Mouse (Mus musculus) megakaryocyte progenitor cell, adult 5-6 weeks (primary cell): Measurements from ENCODE around the gene Tecpr2. TPM values are rescaled to one million over a fixed set of nuclear protein-coding genes. Genes with fewer than 3 reads are reported as not detected.
A peak's percentile ranks its signal among the peaks of the same experiment; 100 is the strongest.
"Not testable (repeated sequence)": the region's sequence is repeated elsewhere in the genome, so short reads cannot be mapped to it uniquely, and the experiment has no call there.

Experiments
- ATAC-seq: replicated peaks from 2 replicates; pipeline ENCODE4 v1.8.0; 2016; ENCODE audit warnings: mild to moderate bottlenecking, moderate TSS enrichment, inconsistent platforms; ENCODE audit not compliant: poor library complexity
- total RNA-seq, 2 experiments: library from RNA; stranded (forward) in 1 of 2; stranded (reverse) in 1 of 2; fragments of 157-497, 149-512 nt in 1 of 2; fragments of 200-1000 nt in 1 of 2; gene quantifications; 2 replicates each; pipeline versions ENCODE4 v1.2.3 to v1.2.4; 2015 to 2017

Tecpr2 gene
- 4.7 and 5.0 TPM in 2 replicates for total RNA-seq (2015)
- total RNA-seq (2017): 6.8 and 7.4 TPM in 2 replicates

DNA sequence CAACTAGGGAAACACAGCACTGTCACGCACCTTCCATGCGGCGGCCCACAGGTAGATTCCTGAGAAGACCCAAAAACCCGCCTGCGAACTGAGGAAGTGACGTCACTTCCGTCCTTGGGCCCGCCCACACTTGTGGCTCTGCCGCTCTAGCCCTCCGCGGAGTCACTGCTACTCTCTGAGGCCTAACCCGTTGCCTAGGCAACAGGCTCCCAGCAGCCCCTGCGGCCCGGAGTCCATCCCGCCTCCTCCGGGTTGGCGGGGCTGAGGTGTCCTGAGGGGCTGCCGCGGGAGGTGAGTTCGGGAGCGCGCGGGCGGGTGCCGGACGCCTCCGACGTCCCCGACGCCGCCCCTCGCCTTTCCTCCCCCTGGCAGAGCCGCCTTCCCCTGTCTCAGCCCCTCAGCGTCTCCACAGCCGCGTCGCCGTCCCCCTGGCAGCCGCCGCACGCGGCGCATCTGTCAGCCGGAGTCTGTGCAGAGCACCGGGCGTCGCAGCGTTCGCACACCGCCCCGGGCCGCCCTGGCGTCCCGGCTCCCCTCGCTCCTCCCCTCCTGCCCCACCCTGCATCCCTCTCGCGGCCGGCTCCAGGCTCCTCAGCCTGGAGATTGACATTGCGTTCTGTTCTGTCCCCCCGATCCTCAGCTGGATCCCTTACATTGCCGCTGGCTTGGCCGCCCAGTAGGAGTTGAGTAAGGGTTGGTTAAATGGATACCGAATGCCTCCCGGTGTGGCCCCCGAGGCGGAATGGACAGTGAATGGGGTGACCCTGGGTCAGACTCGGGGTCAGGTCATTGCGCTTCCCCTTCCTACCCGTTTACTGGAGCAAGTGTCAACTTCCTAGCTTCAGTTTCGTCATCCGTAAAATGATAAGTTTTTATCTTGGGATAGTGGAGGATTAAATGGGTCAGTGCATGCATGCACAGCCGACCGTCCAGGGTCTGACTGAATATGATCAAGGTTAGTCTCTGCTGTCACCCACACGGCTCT, at the start of gene Tecpr2, which contains the start of gene Cinp:
TSS of gene Tecpr2 (plus strand) at position 229 of the 985 bp plus-strand sequence.
TSS of gene Cinp (minus strand) at position 110 of the 985 bp plus-strand sequence.
- peak; percentile 94 for ATAC-seq

DNA sequence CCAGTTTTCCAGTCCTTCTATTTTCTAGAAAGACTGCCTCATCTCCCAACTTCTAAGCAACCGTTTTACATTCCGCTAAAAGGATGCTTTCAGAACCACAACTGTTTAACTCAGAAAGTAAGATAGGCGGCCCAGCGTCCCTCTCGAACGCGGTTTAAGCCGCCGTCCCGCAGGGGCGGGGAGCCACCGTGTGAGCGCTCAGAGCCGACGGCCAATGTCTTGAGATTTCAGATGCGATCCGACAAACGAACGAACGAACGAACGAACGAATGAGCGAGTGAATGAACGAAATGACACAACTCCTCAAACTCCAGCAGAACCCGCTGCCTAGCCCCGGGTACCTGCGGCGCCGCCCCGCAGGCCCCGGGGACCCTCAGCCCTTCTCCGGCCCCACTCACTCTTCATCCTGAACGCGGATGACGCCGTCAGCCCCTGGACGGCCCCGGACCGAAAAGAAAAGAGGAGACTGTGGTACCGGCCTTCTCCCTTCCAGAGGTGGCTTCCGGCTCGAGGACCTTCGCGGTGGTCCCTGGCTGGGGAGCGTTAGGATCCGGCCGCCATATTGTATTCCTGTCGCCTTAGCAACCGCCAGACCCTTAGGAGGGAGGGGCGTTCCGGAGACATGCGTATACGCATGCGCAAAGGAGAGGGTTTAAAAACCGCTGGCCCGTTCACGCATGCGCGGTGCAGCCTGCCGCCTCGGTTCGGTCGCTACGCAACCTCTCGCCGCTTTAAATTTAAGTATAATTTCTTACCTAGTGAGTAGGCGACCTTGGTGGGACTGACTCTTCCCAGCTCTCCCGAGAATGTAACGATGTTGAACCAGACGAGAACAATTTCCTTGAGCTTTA, 48.5 kb upstream of the Tecpr2 start, which contains the start of gene Mok:
TSS of gene Mok (minus strand) at position 592 of the 851 bp plus-strand sequence.
- peak; percentile 37 for ATAC-seq

DNA sequence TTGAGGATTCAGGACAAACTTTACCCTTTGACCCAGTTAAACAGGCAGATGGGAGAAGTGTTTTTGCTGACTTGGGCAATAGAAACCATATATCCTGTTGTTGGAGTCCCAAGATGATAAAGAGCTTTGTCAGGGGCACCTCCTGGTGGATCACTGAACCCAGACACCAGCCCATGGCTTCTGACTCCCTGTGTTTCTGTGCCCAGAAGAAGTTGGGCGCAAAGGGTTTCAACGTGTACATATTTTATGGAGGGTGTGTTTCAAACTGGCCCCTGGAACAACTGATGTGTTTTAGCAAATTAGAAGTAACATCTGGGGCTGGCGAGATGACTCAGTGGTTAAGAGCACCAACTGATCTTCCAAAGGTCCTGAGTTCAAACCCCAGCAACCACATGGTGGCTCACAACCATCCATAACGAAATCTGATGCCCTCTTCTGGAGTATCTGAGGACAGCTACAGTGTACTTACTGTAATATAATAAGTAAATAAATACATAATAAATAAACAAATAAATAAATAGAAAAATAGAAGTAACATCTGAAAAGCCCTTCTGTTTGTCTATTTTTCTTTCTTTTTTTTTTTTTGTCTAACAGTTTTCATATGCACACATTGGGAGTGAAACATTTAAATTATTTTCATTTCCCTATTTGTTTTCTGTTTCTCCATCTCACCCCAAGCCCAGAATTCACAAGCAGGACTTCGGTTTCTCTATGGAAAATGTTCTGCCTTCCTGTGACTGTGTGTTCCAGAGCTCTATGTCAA, 47.2 kb upstream of the Tecpr2 start:
- no peak for ATAC-seq

DNA sequence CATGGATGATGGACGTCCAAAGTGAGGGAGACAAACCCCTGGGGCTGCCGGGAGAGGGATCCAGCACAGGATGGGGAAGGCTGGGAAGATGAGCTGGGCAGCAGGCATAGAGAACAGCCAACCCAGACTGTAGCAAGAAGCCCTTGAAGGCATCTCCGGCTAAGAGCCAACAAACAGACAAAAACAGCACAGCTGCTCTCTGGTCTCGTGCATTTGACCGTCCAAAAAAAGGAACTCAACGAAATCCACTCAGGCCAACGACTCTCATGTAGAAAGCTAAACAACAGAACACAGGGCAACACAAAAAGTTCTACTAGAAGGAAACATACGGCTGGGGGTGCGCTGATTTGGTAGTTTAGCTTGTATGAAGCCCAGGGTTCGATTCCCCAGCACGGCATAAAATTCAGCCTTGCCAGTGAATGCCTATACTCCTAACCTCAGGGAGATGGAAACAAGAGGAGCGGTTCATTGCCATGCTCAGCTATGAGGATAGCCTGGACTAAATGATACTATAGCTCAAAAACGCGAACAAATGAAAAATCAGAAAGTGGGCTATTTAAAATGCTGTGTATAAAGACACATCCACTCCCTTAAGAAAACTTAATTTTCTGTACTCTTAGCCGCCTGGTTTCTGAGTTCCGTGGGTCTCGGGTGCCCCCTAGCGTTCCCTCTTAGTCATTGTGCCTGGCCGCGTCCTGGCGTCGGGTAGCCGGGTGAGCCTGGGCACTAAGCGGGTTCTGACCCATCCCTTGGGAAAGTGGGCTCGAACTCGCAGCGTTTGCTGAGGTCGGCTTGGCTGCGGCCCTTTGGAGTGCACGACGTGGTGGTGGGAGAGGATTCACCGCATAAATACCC, 45.6 kb upstream of the Tecpr2 start:
- peak; percentile 58 for ATAC-seq

DNA sequence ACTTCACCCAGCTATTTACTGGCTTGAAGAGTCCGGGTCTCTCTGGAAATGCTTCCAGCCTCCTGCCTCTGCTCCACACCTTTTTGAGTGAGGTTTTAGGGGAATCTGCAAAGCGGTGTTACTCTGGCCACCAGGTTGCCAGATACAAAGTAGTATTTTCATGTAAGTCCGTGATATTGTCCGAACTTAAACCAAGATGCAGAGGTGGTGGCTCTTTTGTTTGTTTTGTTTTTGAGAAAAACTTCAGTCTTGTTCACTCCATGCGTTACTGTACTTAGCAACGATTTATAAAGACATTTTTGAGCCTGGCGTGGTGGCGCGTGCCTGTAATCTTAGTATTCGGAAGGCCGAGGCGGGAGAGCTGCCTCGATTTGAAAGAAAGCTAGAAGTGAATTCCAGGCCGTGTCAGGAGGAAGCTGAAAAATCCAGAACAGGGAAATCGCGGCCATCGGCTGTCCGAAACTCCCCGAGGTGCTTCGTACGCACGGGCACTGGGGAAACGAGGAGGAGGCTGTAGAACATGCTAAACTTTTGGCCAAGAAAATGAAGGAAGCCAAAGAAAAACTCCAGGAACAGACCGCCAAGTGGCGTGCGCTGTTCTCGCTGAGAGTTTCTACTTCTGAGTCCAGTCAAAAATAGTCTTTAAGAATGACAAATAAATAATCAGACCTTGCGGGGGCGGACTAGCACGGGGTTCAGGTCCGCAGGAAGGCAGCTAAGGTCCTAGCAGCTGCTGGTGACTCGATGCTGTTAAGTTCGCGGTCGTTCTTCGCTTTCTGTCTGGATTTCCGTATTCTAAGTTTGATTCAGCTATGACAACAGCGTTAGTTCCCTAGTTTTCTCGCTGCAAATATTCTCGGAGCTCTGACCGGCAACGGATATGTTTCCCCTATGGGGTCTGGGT, 44.6 kb upstream of the Tecpr2 start:
- peak; percentile 30 for ATAC-seq

DNA sequence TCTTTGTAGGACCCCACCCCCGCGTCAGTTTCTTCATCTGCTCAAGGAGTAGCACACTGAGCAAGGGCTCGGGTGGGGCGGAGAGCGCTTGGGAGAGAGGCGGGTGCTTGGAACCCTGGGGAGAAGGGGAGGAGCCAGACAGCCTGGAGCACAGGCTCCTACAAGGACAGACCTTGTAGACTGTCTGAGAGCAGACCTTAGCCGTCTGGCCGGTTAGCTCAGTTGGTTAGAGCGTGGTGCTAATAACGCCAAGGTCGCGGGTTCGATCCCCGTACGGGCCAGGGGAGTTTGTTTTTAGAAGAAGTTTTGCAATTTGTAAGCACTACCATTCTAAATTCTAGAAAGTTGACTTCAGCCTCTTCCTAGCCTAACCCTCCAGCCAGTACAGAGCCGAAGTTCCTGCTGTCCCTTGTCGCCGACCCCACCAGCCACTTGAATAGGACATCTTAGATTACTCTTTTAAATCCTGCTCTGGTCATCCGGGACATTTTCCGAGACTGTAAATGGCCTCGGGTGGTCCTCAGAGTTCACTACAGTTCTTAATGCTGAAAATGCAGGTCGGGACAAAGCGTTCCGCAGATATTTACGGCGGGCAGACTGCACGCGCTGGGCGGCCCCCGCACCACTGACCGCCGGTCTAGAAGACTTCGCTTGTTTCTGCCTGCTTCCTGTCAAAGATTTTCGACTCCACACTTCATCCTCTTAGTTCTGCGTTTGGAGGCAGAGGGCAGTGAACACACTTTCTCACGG, 43.8 kb upstream of the Tecpr2 start:
- peak; percentile 71 for ATAC-seq

DNA sequence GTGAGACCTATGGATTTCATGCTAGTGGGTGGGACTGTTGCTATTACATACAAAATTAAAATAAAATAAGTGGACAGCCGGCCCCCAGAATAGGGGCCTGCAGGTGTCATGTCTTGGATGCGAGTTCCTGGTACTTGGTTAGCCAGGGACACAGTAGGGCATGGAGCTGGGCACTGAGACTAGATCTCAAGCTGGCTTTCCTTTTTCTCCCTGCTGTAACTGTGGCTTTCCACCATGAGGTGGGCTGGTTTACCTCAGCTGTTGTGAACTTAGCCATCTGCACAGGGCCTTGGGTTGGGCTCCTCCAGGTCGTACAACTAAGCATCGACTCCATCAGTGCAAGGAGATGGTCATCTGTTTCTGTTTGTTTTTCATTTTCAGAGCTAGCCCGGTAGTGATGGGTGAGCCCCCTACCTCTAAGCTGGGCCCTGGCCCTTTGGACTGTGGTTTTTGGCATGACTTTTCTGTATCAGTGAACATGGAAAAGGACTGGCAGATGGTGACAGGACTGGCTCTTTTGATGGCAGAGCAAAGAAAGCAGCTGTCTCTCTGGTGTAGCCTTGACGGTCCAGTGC, 42.8 kb upstream of the Tecpr2 start:
- no peak for ATAC-seq

DNA sequence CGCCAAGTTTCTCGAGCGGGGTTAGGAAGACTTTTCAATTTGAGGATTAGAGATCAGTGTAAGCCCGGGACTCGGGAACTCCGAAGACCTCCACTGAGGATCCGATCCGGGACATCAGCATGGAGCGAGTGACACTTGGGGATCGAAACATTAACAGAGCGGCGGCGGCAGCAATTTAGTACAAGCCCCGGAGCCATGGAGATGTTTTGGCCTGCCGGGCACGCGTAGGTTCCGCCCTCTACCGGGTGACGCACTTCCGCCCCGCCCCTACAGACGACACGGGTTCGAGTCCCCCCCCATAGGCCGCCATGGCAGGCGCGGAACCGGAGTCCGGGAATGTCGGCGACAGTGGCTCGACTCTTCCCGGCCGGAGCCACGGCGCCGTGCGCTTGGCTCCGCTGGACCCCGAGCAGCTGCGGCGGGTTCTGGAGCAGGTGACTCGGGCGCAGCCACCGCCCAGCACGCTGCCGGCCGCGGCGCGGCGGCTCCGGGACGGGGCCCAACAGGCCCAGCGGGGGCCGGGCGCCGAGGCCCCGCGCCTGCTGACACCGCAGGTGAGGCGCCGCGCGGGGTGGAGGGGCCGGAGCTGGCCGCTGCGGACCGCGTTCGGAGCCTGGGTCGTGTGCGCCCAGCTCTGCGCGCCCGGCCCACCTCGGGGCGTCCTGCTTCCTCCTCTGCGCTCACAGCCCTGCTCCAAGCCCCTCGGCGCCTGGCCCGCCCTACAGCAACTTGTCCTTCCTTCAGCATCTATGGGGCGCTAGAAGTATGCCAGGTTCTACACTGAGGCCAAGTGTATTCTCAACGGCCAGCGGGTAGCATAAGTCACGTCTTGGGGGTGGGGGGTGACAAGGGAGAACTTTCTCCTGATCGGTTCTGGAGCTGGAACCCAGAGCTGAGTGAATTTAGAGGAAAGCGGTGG, 38.8 kb upstream of the Tecpr2 start, which contains the start of gene Zfp839:
TSS of gene Zfp839 (plus strand) at position 244 of the 919 bp plus-strand sequence.
- ATAC-seq: peak; percentile 56

DNA sequence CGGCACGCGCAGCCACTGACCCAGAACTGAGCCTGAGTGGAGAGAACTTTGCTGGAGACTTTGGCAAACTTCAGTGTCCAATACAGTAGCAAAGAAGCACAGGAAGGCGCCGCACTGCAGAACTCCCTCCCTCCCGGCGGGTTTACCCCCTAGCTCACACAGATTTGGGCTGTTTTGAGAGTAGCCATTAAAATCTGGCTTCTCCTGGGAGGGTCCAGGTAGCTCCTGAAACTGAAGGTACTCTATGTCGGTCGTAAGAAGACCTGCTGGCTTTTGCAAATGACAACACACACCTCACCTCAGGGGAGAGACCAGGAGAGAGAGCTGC, 38.2 kb upstream of the Tecpr2 start:
- no peak for ATAC-seq

DNA sequence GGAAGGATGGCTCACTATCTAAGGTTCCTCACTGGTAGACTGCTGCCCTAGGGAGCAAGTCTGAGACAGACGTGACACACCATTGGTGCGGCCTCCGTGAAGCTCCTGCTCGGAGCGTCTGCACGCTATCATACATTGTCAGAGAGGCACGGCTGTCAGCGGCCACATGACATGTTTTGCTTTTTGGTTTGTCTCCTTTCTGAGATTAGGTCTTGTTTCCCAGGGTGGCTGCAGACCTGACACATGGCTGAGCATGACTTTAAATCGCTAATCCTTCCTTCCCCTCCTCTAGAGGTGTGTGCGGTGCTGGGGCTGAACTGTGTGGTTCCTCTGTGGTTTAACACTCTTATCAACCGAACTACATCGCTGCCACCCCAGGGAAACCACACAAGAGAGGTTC, 37.6 kb upstream of the Tecpr2 start:
- peak; percentile 55 for ATAC-seq

DNA sequence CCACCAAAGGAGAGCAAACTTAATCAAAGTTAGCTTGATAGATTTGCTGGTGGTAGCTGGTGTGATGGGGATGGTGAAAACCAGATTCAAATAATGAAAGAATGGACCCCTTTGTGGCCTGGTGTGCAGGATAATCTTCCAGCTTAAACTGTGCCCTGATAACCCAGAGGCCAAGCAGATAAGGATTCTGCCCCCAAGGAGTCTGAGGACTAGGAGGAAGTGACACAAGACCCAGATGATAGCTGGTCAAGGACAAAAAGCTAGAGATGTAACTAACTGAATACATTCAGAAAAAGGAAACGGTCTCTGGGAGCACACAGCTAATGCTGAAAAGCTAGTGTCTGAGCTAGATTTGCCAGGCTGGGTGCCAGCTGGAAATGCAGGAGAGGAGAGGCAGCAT, 37.1 kb upstream of the Tecpr2 start:
- ATAC-seq: no peak

DNA sequence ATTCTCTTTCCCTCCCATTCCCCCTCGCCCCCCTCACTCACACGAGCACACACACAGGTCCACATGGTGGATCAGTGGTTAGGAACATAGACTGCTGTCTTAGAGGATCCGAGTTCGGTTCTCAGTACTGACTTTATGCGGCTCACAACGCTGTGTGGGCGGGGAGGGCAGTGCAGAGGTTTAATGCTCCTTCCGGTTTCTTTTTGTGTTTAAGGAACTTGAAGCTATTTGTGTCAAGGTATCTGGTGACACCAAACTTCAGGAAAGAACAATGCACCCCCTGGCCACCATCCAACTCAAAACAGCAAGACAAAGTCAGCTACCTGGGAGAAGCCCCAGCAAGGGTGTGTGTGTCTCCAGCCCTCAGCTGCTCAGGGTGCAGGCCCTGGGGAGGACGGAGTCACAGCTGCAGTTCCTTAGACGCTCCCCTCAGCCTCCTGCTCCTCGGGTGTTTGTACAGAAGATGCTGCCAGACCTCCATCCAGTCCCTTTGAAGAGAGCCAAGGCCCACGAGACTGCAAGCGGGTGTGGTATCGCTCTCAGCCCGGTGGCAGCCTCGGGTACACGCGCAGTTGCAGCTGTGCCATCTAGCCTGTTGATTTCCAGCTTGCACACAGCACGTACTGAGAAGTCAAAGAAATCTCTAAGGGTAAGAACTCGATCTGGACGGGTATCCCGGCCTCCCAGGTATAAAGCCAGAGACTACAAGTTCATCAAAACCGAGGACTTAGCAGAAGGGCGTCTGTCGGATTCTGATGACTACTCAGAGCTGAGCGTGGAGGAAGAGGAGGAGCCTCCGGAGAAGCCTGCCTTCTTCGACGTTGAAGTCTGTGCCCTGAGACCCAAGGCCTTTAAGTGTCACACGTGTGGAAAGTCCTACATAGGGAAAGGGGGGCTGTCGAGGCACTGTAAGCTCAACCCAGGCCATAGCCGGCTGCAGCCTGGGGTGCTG, 34.0 kb upstream of the Tecpr2 start:
- ATAC-seq: 0 out of 2 replicates have a peak, but pooled peaks have one; percentile 4

DNA sequence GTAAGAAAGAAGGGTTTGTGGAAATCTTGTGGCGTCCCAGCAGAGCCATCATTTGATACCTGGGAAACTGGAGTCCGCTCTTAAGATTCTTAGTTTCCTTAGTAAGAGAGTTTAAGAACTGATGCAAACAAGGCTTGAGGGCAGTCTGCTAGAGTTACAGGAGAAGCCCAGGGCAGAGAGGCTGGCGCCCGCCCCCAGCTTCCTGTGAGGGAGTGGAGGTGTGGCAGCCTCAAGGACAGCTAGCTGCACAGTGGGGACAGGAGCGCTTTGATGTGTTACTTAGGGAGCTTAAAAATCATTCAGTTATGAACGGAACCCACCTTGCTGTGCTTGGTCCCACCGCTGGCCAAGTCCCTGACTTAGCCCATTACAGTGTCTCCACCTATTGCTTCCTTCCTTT, 31.9 kb upstream of the Tecpr2 start:
- peak; percentile 53 for ATAC-seq

DNA sequence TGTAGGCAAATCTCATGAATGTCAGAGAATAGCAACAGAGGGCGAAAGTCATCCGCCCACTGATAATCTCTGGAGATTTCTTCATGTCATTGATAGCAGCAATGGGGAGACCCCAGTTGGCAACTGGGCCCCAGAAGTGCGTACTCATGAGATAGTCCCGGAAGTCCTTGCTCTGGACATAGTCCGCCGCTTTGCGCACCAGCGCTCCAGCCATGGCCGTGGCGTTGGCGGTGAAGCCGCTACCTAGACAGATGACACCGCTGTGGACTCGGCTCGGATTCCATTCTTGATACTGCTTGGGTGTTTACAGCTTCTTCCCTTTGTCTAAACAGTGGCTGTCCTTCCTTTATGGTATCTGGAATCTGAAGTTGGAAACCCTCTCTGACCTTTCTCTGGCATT, 30.4 kb upstream of the Tecpr2 start:
- not testable (repeated sequence) for ATAC-seq

DNA sequence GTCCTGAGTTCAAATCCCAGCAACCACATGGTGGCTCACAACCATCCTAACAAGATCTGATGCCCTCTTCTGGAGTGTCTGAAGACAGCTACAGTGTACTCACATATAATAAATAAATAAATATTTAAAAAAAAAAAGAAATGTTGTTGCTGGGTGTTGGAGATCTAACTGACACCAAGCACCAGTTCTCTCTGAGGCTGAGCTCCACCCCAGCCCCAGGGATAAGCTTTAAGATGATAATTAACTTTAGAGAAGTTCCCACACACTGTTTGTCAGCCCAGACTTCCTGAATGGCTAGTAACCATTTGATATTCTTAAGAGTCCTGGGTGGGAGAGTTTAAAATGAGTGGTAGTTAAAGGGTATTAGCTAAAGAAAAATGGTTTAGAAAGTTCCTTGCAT, 28.8 kb upstream of the Tecpr2 start:
- no peak for ATAC-seq
